Mouse (Mus musculus): Measurements from ENCODE around the gene Peli2. TPM values are rescaled to one million over a fixed set of nuclear protein-coding genes. Genes with fewer than 3 reads are reported as not detected.

Peli2 gene
- polyA plus RNA-seq, 1 experiment = not detected

DNA sequence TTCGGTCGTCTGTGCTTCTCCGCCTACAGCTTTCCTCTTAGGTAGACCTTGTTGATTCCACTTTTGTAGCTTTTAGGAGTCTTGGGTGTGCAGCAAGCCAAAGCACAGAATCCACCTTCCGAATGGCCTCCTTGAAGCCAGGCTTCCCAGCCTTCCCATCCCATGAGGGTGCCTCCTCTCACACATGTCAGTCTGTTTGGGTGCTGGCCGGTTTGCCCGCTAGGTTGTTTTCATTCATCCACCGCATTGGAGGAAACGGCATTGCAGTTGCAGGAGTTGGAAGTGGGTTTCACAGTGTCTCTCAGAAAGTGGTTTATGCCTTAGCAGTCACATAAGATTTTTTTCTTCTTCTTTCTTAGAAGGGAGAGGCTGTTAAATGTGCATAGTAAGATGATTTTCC is 17.1 kb downstream of the Peli2 start:
- no peak for TF ChIP-seq GATA1 (IDR thresholded peaks at IDR 0.05; ENCODE audit: low read length)

DNA sequence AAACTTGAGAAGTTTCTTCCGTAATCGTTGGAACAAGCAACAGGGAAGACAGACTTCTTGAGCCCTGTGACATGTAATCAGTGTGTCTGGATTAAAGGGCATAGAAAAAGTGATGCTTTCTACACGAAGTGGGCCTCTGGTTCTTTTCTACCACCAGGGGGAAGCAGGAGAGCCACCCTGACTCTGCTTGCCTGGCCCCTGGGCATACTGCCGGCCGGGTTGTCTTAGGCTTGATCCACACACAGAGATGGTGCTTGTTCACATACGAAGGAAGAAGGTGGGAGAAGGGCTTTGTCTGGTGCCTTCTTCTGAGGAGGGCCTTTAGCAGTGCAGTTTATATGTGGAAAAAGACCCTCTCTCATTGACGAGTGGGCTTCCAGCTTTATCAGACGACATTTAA is 17.5 kb downstream of the Peli2 start:
- no peak for TF ChIP-seq GATA1 (IDR thresholded peaks at IDR 0.05; ENCODE audit: low read length)

DNA sequence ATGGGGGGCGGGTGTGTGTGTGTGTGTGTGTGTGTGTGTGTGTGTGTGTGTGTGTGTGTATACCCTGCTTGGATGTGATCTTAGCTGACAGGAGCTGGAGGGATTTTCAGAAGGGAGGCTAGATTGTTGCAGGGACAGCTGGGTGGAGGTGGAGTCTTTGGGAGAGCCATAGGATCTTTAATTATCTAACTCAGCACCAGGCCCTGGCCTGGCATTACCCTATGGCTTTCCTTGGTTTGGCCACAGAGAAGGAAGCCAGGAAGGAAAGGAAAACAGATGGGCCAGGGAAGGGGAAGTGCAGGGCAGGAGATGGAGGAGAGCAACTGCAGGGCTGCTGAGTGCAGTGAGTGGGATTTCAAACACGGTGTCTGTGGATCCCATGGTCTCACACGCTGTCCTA is 18.8 kb downstream of the Peli2 start:
- no peak for TF ChIP-seq GATA1 (IDR thresholded peaks at IDR 0.05; ENCODE audit: low read length)

DNA sequence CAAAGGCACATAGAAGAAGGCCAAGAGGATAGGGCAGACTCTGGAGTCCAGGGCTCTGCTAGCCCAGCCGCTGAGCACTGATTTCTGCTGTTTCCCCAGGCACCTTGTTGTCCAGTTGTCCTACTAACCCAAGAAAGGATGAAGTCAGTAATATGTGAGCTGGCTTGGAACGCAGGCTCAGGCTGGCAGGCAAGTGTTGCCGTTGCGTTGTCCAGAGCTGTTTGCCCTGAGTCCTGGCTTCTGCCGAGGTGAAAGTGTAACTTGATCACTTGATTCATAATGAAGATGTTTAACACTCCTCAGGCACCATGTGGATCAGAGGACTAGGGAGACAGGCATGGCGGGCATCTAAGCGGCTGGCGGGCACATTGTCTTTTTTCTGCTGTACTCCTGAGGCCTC is 21.1 kb downstream of the Peli2 start:
- no peak for TF ChIP-seq GATA1 (IDR thresholded peaks at IDR 0.05; ENCODE audit: low read length)

DNA sequence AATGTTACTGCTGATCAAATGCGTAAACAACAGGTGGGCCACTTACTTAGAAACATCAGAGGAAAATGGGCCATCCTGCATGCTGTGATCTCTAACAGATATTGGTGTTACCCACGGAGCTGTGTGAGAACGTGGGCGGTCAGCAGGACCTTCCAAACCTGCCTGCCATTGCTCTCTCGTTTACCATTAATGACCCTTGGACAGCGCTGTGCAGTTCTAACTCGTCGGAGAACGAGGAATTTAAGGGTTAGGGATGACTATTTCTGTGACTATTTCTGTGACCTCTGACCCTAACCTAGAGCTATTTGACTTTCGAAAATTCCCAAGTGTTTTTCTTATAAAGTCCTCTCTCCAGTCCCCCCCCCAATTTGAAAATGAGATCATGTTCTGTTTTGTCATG is 22.1 kb downstream of the Peli2 start:
- TF ChIP-seq GATA1 (IDR thresholded peaks at IDR 0.05; ENCODE audit: low read length) = no peak

DNA sequence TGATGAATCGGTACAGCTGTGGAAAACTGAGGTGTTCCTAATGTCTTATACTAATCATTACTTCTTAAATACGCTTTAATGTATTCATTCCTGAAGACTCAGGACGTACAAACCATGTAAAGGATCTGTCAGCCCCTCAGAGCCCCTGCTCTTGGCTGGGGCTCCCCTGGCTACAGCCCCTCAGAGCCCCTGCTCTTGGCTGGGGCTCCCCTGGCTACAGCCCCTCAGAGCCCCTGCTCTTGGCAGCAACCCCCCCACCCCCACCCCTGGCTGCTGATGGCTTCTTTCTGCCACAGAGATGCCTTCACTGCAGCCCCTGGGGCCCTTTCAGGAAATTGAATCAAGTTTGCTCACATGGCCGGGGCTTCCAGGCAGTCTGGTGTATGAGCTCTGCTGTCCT is 22.5 kb downstream of the Peli2 start:
- TF ChIP-seq GATA1 (IDR thresholded peaks at IDR 0.05; ENCODE audit: low read length) = no peak

DNA sequence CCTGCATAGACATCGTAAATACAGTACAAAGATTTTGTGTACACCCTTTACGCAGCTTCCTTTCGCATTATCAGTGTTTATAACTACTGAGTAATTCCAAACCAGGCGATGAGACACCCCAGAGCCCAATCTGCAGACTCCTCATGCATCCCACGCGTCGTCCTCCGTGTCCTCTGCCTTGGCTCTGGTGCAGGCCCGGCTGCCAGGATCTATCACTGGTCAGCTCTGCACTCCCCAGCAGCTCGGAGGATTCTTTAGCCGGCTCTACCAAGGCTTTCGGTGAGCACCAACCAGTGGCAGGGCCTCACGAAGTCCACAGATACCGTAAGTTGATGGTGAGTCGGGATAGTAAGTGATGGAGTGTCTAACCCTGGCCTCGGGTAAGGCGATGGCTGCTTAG is 23.7 kb downstream of the Peli2 start:
- no peak for TF ChIP-seq GATA1 (IDR thresholded peaks at IDR 0.05; ENCODE audit: low read length)

DNA sequence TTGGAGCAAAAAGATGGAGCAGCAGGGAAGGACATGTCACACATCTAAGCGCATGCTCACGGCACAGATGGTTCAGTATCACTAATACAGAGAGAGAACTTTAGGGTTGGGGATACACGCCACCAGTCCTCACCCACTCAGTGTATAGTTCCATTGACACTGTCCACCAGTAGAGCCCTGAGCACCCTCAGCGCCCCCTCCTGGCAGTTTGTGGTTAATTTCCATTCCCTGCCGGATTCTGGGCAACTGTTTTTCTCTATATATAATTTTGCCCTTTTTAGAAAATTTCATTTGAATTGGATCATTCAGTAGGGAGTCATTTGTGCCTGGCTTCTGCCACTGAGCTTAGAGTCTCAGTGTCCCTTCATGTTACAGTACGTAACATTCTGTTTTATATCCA is 27.1 kb downstream of the Peli2 start:
- no peak for TF ChIP-seq GATA1 (IDR thresholded peaks at IDR 0.05; ENCODE audit: low read length)

DNA sequence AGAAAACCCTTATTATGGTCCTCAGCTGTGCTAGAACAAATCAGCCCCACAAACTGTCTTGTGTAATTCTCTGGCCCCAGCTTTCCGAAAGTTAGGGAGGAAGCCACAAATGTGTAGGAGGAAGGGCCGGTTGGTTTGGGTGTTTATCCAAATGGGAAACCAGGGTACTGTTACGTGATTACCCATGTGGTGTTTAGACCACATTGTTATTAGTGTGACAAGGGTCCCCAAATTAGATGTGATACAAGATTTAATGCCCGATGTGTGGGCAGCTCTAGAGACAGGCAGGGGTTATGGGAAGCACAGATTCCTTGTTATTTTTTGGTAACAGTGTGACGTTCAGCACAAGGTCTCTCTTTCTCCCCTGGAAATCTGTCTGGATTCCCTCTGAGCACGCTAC is 28.0 kb downstream of the Peli2 start:
- TF ChIP-seq GATA1 (IDR thresholded peaks at IDR 0.05; ENCODE audit: low read length) = no peak

DNA sequence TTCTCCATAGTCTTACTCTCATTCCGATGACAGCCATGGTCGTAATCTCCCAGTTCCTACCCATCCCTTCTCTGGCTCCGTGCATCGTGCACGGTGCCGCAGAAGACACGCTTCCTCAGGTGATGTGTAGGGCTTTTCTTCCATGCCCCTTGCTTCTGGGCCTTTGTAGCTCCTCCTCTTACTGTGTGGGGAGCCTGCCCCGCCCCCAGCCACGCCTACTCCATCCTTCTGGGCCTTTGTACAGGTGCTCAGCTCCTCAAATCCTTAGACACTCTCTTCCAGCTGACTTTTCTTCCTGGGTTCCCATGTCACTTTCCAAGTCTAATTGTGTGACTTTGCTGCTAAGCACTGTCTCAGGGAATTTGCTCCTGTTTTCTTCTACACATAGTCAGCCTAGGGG is 28.7 kb downstream of the Peli2 start:
- no peak for TF ChIP-seq GATA1 (IDR thresholded peaks at IDR 0.05; ENCODE audit: low read length)

DNA sequence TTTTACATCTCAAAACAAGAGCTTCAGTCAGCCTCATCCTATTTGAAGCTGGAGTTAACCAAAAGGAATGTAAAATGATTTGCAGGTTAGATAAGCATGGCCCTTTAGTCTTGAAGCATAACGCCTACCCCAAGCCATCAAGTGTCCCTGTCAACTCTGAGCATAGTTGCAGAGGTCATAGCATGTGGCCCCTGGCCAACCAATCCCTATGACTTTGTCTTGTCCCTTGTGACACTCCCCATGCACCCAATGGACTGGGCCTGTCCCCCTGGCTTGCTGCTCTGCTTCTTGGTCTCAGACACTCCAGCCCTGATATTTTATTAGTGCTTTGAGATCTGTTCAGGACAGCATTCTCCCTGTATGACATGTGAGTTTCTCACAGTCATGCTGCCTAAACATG is 30.3 kb downstream of the Peli2 start:
- no peak for TF ChIP-seq GATA1 (IDR thresholded peaks at IDR 0.05; ENCODE audit: low read length)

DNA sequence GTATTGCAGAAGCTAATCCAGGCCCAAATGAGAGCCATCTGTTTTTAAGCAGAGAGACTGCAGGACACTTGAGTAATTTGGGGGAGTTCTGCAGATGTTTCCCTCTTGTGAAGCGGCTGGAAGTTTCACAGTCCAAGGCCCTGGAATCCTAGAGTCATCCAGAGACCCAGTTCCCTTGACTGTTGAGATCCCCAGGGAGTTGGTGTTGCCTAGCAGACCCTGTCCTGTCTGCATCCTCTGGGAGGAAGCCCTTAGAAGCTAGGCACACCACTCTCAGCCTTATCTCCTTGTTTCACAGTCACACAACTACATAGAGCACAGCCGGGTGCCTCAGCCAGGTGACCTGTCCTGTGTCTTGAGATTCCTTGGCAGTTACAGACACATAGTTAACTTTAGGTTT is 30.9 kb downstream of the Peli2 start:
- no peak for TF ChIP-seq GATA1 (IDR thresholded peaks at IDR 0.05; ENCODE audit: low read length)

DNA sequence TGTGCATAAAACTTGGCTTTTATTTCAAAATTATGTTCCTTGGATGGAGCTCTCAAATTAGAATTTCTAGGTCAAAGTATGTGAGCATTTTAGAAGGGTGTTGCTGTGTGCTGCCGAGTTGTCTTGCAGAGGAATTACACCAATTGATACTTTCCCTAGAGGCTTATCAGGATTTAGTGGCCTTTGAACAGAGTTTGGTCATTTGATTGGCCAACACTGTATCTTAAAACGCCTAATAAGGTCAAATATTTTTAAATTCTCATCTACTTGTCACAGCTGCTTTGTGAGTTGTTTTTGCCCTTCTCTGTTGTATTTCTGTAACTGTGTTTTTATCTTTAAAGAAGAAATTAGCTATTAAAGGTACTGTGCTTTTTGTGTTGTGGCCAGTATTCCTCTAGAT is 32.4 kb downstream of the Peli2 start:
- TF ChIP-seq GATA1 (IDR thresholded peaks at IDR 0.05; ENCODE audit: low read length) = no peak

DNA sequence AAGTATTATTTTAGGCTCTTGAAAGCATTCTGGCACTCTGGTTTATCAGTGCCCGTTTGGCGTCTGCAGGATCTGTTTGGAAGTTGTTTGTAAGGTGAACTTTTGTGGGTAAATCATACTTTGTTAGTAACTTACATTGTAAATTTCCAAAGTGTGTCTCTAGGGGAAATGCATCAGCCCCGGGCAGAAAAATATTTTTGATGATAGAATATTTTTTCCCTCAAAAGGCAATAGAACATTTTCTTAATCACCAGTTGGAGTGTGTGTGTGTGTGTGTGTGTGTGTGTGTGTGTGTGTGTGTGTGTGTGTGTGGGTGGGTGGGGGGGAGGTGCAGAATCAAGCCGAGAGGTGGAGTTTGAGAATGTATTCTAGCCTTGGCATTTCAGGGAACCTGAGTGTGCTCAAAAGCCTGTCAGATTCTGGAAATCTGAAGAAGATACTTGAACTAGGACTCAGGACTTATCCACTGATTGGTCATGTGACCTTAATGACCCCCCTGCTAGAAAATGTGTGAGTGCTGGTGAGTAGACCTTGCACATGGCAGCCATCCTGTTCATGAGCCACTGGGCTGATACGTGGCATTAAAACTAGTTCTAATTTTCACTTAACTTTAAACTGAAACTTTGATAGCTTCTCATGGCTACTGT is 33.4 kb downstream of the Peli2 start:
- no peak for TF ChIP-seq GATA1 (IDR thresholded peaks at IDR 0.05; ENCODE audit: low read length)

DNA sequence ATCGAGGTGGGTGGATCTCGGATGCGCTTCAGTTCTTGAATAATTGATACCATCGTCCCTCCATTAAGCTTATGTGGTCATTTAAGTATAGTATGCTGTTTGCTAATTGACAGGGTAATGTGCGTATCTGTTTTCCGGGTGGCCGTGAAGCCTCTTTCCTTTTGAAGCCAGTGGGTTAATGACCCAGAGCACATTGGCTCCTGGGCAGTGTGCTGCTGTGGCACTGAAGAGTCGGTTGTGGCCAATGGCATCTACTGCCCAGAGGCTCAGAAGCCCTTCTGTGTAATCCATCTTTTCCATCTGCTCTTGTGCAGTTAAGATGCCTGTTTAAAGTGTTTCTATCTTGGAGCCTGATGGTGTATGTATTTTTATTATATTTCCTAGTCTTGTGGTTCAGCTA is 34.0 kb downstream of the Peli2 start:
- no peak for TF ChIP-seq GATA1 (IDR thresholded peaks at IDR 0.05; ENCODE audit: low read length)

DNA sequence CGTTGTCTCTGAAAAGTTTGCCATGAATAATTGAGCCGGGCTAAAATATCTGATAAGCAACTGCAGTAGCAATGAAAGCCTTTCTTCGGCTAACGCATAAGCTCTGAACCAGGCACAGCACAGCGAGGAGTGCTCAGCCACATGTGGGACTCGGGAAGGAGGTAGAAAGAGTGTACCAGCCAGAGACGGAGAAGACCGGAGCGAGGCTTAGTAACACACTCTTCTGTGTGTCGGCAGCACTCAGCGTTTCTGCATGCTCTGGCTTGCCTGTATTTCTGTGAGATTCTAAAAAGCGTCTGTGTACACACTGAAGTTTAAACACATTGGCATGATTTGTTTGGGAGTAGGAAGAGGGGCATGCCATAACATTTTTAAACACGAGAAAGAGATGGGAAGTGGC is 34.5 kb downstream of the Peli2 start:
- TF ChIP-seq GATA1 (IDR thresholded peaks at IDR 0.05; ENCODE audit: low read length) = no peak

DNA sequence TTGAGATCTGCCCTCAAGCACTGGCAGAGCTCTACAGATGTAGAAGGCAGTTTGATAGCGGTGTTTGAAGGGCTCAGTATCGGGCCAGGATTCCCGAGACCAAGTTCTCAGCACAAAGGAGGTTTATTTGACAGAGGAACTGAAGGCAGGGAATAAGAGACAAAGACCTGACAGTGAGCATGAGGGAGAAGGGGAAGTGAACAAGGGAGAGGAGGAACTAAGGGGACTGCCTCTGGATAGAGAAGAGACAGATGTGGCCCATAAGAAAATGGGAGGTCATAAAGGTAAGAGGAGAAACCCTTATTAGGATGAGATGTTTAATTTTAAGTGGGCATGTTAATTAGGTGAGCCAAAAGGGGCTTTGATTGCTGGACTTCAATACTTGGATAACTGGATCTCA is 36.5 kb downstream of the Peli2 start:
- no peak for TF ChIP-seq GATA1 (IDR thresholded peaks at IDR 0.05; ENCODE audit: low read length)

DNA sequence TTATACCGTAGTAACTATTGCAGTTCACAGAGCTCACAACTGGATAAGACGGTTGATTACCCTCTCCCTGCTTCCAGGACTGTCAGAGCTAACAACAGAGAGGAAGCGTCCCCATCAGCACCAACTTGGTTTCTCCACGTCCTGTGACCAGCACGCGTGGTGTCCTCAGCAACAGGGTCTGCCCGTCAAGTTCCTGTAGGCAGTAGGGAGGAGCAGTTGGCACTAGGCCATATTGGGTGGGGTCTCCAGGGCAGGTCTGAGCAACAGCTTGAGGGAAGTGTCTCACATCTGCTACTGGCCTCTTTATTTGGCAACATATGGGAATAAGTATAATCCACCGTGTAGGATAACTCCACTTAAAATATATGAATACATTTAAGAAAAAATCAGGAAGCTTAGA is 37.2 kb downstream of the Peli2 start:
- TF ChIP-seq GATA1 (IDR thresholded peaks at IDR 0.05; ENCODE audit: low read length) = no peak

All from G1E-ER4 (cell line).